Mouse (Mus musculus) hindbrain, embryonic 13.5 days (tissue): ENCODE results near the gene Tmprss3. TPM values are rescaled to one million over a fixed set of nuclear protein-coding genes. Genes with fewer than 3 reads are reported as not detected.

Experiments used
- ATAC-seq: fragments of 200-750 bp; cut with Nextera tagmentation; 2 replicates; pipeline ENCODE4 v1.8.0; 2017; ENCODE audit warnings: moderate TSS enrichment; ENCODE audit not compliant: low FRiP score
- H3K27ac ChIP-seq: fragments of 300-500 bp; sonication (generic); 2 replicates; pipeline ENCODE4 v1.5.1; 2015; ENCODE audit warnings: inconsistent platforms, mild to moderate bottlenecking, moderate library complexity
- H3K27me3 ChIP-seq: fragments of 300-500 bp; sonication (generic); 2 replicates; pipeline ENCODE4 v1.6.1; 2015; ENCODE audit warnings: mild to moderate bottlenecking, inconsistent platforms
- H3K36me3 ChIP-seq: fragments of 300-500 bp; sonication (generic); 2 replicates; pipeline ENCODE4 v1.6.1; 2015; ENCODE audit warnings: mild to moderate bottlenecking, inconsistent platforms
- H3K4me1 ChIP-seq: fragments of 300-500 bp; sonication (generic); replicated peaks from 2 replicates; pipeline ENCODE4 v1.6.1; 2015; ENCODE audit warnings: inconsistent platforms
- H3K4me2 ChIP-seq: fragments of 300-500 bp; sonication (generic); 2 replicates; pipeline ENCODE4 v1.6.1; 2015; ENCODE audit warnings: inconsistent platforms, mild to moderate bottlenecking, moderate library complexity
- H3K4me3 ChIP-seq: fragments of 300-500 bp; sonication (generic); 2 replicates; pipeline ENCODE4 v1.5.1; 2015; ENCODE audit warnings: mild to moderate bottlenecking, inconsistent platforms
- H3K9ac ChIP-seq: fragments of 300-500 bp; sonication (generic); 2 replicates; pipeline ENCODE4 v1.6.1; 2015; ENCODE audit warnings: mild to moderate bottlenecking, inconsistent platforms
- H3K9me3 ChIP-seq: fragments of 300-500 bp; sonication (generic); 2 replicates; pipeline ENCODE4 v1.6.1; 2016; ENCODE audit warnings: inconsistent platforms
- WGBS: fragments of 180-500 bp; shearing (Covaris S2); methylation state at CpG from one replicate; pipeline ENCODE4 v1.1.7; 2015; 5-methylcytosine and 5-hydroxymethylcytosine counted together
- polyA plus RNA-seq: library from polyadenylated mRNA; unstranded; fragments of >200 nt; fragmentation: Nextera tagmentation; extraction: Ambion mirVana; gene quantifications from 2 replicates; pipeline ENCODE4 v1.2.1, GENCODE M21; 2015

Gene Tmprss3
- polyA plus RNA-seq, result 0.08 TPM in 1 of 2 replicates, not detected in the other

GRCm38 (mm10) chr17:31198877-31199276, at the start of gene Tmprss3:
Gene Tmprss3, minus strand, starts transcription at chr17:31198977.
- Histone ChIP-seq H3K4me1 (no peaks in the 10 kb centered on the region), H3K27ac (no peak within 1 kb of the TSS), H3K36me3 (no peaks in the 10 kb centered on the region), H3K4me2 (no peak within 1 kb of the TSS), H3K9me3 (no peaks in the 10 kb centered on the region), H3K4me3 (no peak within 1 kb of the TSS), H3K27me3 (no peaks in the 10 kb centered on the region), H3K9ac (no peak within 1 kb of the TSS)
- WGBS, result 85% methylated on average over 11 of the region's 11 CpGs
- no peak for ATAC-seq

- H3K9me3 ChIP-seq, result no peaks in the 10 kb centered on the region
- no peaks in the 10 kb centered on the region for H3K4me1 ChIP-seq
- no peak overlapping the region for H3K27ac ChIP-seq
- no peak for ATAC-seq
- H3K36me3 ChIP-seq, result no peaks in the 10 kb centered on the region
- WGBS, result 39% methylated on average over 5 of the region's 5 CpGs
- H3K4me2 ChIP-seq, result no peak overlapping the region
- no peak overlapping the region for H3K4me3 ChIP-seq
- H3K27me3 ChIP-seq, result no peaks in the 10 kb centered on the region
- H3K9ac ChIP-seq, result no peak overlapping the region
Observed at GRCm38 (mm10) chr17:31247144-31247543, 48.4 kb upstream of the Tmprss3 start.

GRCm38 (mm10) chr17:31245321-31245720, 46.5 kb upstream of the Tmprss3 start:
- Histone ChIP-seq H3K27ac (no peak overlapping the region), H3K27me3 (no peaks in the 10 kb centered on the region), H3K9me3 (no peaks in the 10 kb centered on the region), H3K4me2 (no peak overlapping the region), H3K4me1 (no peaks in the 10 kb centered on the region), H3K4me3 (no peak overlapping the region), H3K9ac (no peak overlapping the region), H3K36me3 (no peaks in the 10 kb centered on the region)
- 79% methylated on average over 5 of the region's 5 CpGs for WGBS
- ATAC-seq, result no peak

- H3K27me3 ChIP-seq, result no peaks in the 10 kb centered on the region
- H3K9me3 ChIP-seq, result no peaks in the 10 kb centered on the region
- no peak overlapping the region for H3K9ac ChIP-seq
- 0% methylated on average over 1 of the region's 1 CpGs for WGBS
- no peaks in the 10 kb centered on the region for H3K36me3 ChIP-seq
- no peak overlapping the region for H3K4me3 ChIP-seq
- H3K27ac ChIP-seq, result no peak overlapping the region
- H3K4me1 ChIP-seq, result no peaks in the 10 kb centered on the region
- ATAC-seq, result no peak
- H3K4me2 ChIP-seq, result no peak overlapping the region
Observed at GRCm38 (mm10) chr17:31242764-31243163, 44.0 kb upstream of the Tmprss3 start.

GRCm38 (mm10) chr17:31241156-31241555, 42.4 kb upstream of the Tmprss3 start:
- no peak overlapping the region for H3K4me3 ChIP-seq
- 87% methylated on average over 8 of the region's 8 CpGs for WGBS
- no peak for ATAC-seq
- no peak overlapping the region for H3K4me2 ChIP-seq
- no peaks in the 10 kb centered on the region for H3K4me1 ChIP-seq
- no peaks in the 10 kb centered on the region for H3K27me3 ChIP-seq
- H3K9ac ChIP-seq, result no peak overlapping the region
- no peaks in the 10 kb centered on the region for H3K9me3 ChIP-seq
- no peak overlapping the region for H3K27ac ChIP-seq
- no peaks in the 10 kb centered on the region for H3K36me3 ChIP-seq

GRCm38 (mm10) chr17:31238234-31239020, 39.6 kb upstream of the Tmprss3 start:
- 85% methylated on average over 7 of the region's 7 CpGs for WGBS
- Histone ChIP-seq H3K36me3 (no peaks in the 10 kb centered on the region), H3K27ac (no peak overlapping the region), H3K9me3 (no peaks in the 10 kb centered on the region), H3K4me1 (no peaks in the 10 kb centered on the region), H3K4me3 (no peak overlapping the region), H3K9ac (no peak overlapping the region), H3K27me3 (no peaks in the 10 kb centered on the region), H3K4me2 (no peak overlapping the region)
- no peak for ATAC-seq

- Histone ChIP-seq H3K9me3 (no peaks in the 10 kb centered on the region), H3K4me2 (no peak overlapping the region), H3K27me3 (no peaks in the 10 kb centered on the region), H3K27ac (no peak overlapping the region), H3K36me3 (no peaks in the 10 kb centered on the region), H3K9ac (no peak overlapping the region), H3K4me3 (no peak overlapping the region), H3K4me1 (peaks cover 9% of the 10 kb centered on the region)
- ATAC-seq, result no peak
- WGBS, result 89% methylated on average over 1 of the region's 1 CpGs
Observed at GRCm38 (mm10) chr17:31235915-31236314, 37.1 kb upstream of the Tmprss3 start.

GRCm38 (mm10) chr17:31232251-31233010, 33.7 kb upstream of the Tmprss3 start:
- Histone ChIP-seq H3K9me3 (no peaks in the 10 kb centered on the region), H3K27me3 (no peaks in the 10 kb centered on the region), H3K4me3 (no peak overlapping the region), H3K9ac (no peak overlapping the region), H3K4me1 (peaks cover 9% of the 10 kb centered on the region), H3K36me3 (no peaks in the 10 kb centered on the region), H3K4me2 (no peak overlapping the region), H3K27ac (0 out of 2 replicates have a peak overlapping the region, but pooled peaks have one; percentile 8)
- no peak for ATAC-seq
- 35% methylated on average over 8 of the region's 8 CpGs for WGBS

- 0 out of 2 replicates have a peak overlapping the region, but pooled peaks have one; percentile 8 for H3K27ac ChIP-seq
- no peaks in the 10 kb centered on the region for H3K9me3 ChIP-seq
- ATAC-seq, result no peak
- WGBS, result 48% methylated on average over 6 of the region's 6 CpGs
- no peaks in the 10 kb centered on the region for H3K36me3 ChIP-seq
- H3K27me3 ChIP-seq, result no peaks in the 10 kb centered on the region
- H3K9ac ChIP-seq, result no peak overlapping the region
- H3K4me3 ChIP-seq, result no peak overlapping the region
- H3K4me2 ChIP-seq, result no peak overlapping the region
- peaks cover 9% of the 10 kb centered on the region for H3K4me1 ChIP-seq
Observed at GRCm38 (mm10) chr17:31231780-31232179, 33.0 kb upstream of the Tmprss3 start.

- no peak for ATAC-seq
- WGBS, result 86% methylated on average over 7 of the region's 7 CpGs
- H3K4me1 ChIP-seq, result peaks cover 4% of the 10 kb centered on the region
- H3K9ac ChIP-seq, result no peak overlapping the region
- no peak overlapping the region for H3K4me3 ChIP-seq
- no peaks in the 10 kb centered on the region for H3K36me3 ChIP-seq
- H3K4me2 ChIP-seq, result no peak overlapping the region
- no peaks in the 10 kb centered on the region for H3K27me3 ChIP-seq
- H3K27ac ChIP-seq, result no peak overlapping the region
- H3K9me3 ChIP-seq, result no peaks in the 10 kb centered on the region
Observed at GRCm38 (mm10) chr17:31226931-31227330, 28.2 kb upstream of the Tmprss3 start.

- Histone ChIP-seq H3K4me2 (no peak overlapping the region), H3K9me3 (no peaks in the 10 kb centered on the region), H3K9ac (no peak overlapping the region), H3K27me3 (no peaks in the 10 kb centered on the region), H3K27ac (no peak overlapping the region), H3K4me1 (no peaks in the 10 kb centered on the region), H3K4me3 (no peak overlapping the region), H3K36me3 (no peaks in the 10 kb centered on the region)
- no peak for ATAC-seq
- 69% methylated on average over 3 of the region's 3 CpGs for WGBS
Observed at GRCm38 (mm10) chr17:31226368-31226767, 27.6 kb upstream of the Tmprss3 start.

GRCm38 (mm10) chr17:31224591-31224990, 25.8 kb upstream of the Tmprss3 start:
- ATAC-seq, result no peak
- WGBS, result 85% methylated on average over 8 of the region's 8 CpGs

More at GRCm38 (mm10) chr17:31224591-31224990, 25.8 kb upstream of the Tmprss3 start:
- Histone ChIP-seq H3K36me3 (no peaks in the 10 kb centered on the region), H3K4me1 (no peaks in the 10 kb centered on the region), H3K9ac (no peak overlapping the region), H3K4me3 (no peak overlapping the region), H3K27me3 (no peaks in the 10 kb centered on the region), H3K27ac (no peak overlapping the region), H3K4me2 (no peak overlapping the region), H3K9me3 (no peaks in the 10 kb centered on the region)
